Mouse (Mus musculus) left cerebral cortex, postnatal 36 days (tissue): ENCODE data around the gene Gper1. TPM values are rescaled to one million over a fixed set of nuclear protein-coding genes. Genes with fewer than 3 reads are reported as not detected.

ENCODE experiments used
- total RNA-seq, 2 experiments: library from RNA; stranded (reverse); gene quantifications; 2 replicates each; pipeline ENCODE4 v1.2.3; 2021

Gene Gper1
- total RNA-seq, 2 experiments from 2014 or later: 2.9 to 3.3 TPM

Other genes with a start within 250 kb of the Gper1 start
- gene Sun1, start 222.5 kb upstream of the Gper1 start, total RNA-seq: 100 to 1,000 TPM; 136 to 141 TPM
- gene Get4, start 170.8 kb upstream of the Gper1 start, total RNA-seq: 10 to 100 TPM; 51.5 to 52.9 TPM
- gene Adap1, start 97.5 kb upstream of the Gper1 start, total RNA-seq: 100 to 1,000 TPM; 260 to 316 TPM
- 10 to 100 TPM; 65.7 to 74.4 TPM for gene Cox19, start 71.7 kb upstream of the Gper1 start, total RNA-seq
- gene Cyp2w1, start 70.5 kb upstream of the Gper1 start, total RNA-seq: not detected
- gene Gpr146, start 45.5 kb upstream of the Gper1 start, total RNA-seq: 10 to 100 TPM; 13.5 to 14.0 TPM
- under 1 TPM in 1 of 2 experiments, not detected in 1; 0.27 TPM for gene C130050O18Rik, start 17.9 kb upstream of the Gper1 start, total RNA-seq
- gene 3110082I17Rik, start 37.4 kb downstream of the Gper1 start, total RNA-seq: 10 to 100 TPM; 15.3 to 17.0 TPM
- 10 to 100 TPM; 63.6 to 67.6 TPM for gene Zfand2a, start 61.4 kb downstream of the Gper1 start, total RNA-seq
- under 1 TPM in 1 of 2 experiments, not detected in 1; 0.20 TPM for gene Uncx, start 120.3 kb downstream of the Gper1 start, total RNA-seq